Mouse (Mus musculus): ENCODE results near the gene 1700024B05Rik.
"Not testable (repeated sequence)": the region's sequence is repeated elsewhere in the genome, so short reads cannot be mapped to it uniquely, and the experiment has no call there.

DNA sequence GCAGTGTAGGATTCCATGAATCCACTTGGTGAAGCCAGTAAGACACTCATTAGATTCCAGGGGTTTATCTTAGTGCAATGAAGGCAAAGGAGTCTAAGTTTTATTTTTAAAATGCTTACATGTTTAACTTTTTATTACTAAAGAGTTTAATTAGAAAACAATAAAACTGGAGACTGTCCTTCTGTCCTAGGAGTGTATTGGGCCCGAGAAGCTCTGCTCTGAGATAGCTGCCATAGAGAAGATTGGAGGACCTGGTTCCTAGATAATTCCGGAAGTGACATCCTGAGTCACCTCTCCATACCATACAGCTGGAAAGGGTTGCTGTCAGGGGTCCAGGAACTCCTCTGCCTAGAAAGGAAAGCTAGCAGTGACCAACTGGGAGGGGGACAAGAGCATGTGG lies at the start of gene 1700024B05Rik:
- TF ChIP-seq CTCF (IDR thresholded peaks at IDR 0.05; ENCODE audit: control insufficient read depth, insufficient read depth, insufficient replicate concordance, low read depth, low read length); POLR2A (IDR thresholded peaks at IDR 0.05; ENCODE audit: control insufficient read depth, low read depth, low read length): not testable (repeated sequence)
